Mouse (Mus musculus) ES-Bruce4 (cell line): Measurements from ENCODE around the gene Islr.

Source experiments
- CTCF ChIP-seq: IDR thresholded peaks from one replicate; pipeline ENCODE4 v1.8.1; 2011; ENCODE audit warnings: low read depth, low read length
- EP300 ChIP-seq: IDR thresholded peaks from 2 replicates; pipeline ENCODE4 v1.6.1; 2011; ENCODE audit warnings: low read depth, low read length; ENCODE audit not compliant: insufficient read depth
- POLR2A ChIP-seq: IDR thresholded peaks from one replicate; pipeline ENCODE4 v1.8.1; 2011; ENCODE audit warnings: low read length; ENCODE audit not compliant: insufficient read depth

DNA sequence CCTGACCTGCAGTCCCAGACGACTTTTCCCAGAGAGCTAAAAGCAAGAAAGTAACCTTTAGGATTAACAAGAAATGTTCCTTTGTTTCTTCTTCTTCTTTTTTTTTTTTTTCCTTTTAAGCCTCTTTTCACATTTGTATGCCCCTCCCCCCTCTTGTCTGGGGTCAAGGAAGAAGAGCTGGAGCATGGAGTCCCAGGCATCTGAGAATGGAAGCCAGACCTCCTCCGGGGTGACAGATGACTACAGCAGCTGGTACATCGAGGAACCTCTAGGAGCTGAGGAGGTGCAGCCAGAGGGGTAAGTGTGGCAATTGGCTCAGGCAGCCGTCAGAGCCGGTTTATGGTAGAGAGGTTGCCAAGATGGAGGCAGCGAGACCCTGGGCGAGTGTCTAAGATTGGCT, 69.2 kb downstream of the Islr start:
- TF ChIP-seq CTCF: no peak
- TF ChIP-seq POLR2A: no peak
- no peak for TF ChIP-seq EP300
